Mouse (Mus musculus): ENCODE results near the gene Csrp3.

- no peak for TF ChIP-seq CTCF (IDR thresholded peaks at IDR 0.05; ENCODE audit: control insufficient read depth, insufficient read depth, low read length)
- TF ChIP-seq POLR2A (IDR thresholded peaks at IDR 0.05; ENCODE audit: borderline replicate concordance, control insufficient read depth, low read depth, low read length) = no peak
These were observed 23.5 kb upstream of the Csrp3 start for GRCm38 (mm10) chr7:48871292-48871691.

Data from bone marrow, adult 2 months (tissue).